Mouse (Mus musculus): ENCODE data around the gene Cdk4.
"Not testable (repeated sequence)": the region's sequence is repeated elsewhere in the genome, so short reads cannot be mapped to it uniquely, and the experiment has no call there.

DNA sequence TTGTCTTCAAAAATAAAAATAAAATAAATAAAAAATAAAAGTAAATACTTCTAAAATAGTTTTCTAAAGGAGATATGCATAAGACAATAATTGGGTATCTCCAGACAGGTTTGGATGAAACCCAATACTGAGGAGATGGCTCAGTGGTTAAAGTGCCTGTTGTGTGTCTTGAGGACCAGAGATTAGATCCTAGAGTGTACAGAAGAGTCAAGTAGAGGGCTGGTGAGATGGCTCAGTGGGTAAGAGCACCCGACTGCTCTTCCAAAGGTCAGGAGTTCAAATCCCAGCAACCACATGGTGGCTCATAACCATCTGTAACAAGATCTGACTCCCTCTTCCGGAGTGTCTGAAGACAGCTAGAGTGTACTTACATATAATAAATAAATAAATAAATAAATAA, 9.6 kb downstream of the Cdk4 start:
- not testable (repeated sequence) for TF ChIP-seq CTCF (conservative IDR thresholded peaks at IDR 0.05; ENCODE audit: low read length); POU5F1 (IDR thresholded peaks at IDR 0.05; ENCODE audit: borderline replicate concordance, low read length); NANOG (IDR thresholded peaks at IDR 0.05; ENCODE audit: borderline replicate concordance, low read length)

All from E14TG2a.4 (cell line).